Mouse (Mus musculus) adrenal gland, adult 2 months (tissue): ENCODE results near the gene Mroh2b. TPM values are rescaled to one million over a fixed set of nuclear protein-coding genes. Genes with fewer than 3 reads are reported as not detected.

ENCODE experiments used
- DNase-seq: peaks from one replicate; pipeline ENCODE4 v3.0.0; 2021
- long read RNA-seq: library from polyadenylated mRNA; stranded (forward); transcript quantifications from one replicate; pipeline ENCODE4 v2.0.0, GENCODE M21; 2021
- polyA plus RNA-seq: library from polyadenylated mRNA; depleted of rRNA; stranded (reverse); fragments of >200 nt; gene quantifications from 2 replicates; pipeline ENCODE4 v1.2.3, GENCODE M21; 2012; rRNA removed
- total RNA-seq, 2 experiments: library from RNA; stranded (reverse); gene quantifications; 2 replicates each; pipeline ENCODE4 v1.2.3; 2021

Gene Mroh2b
- total RNA-seq (not detected), polyA plus RNA-seq (not detected in 2 replicates)
- long read RNA-seq = 0 reads

- no peak for DNase-seq
These were observed at the start of gene Mroh2b for GRCm38 (mm10) chr15:4898437-4898836. Mroh2b (plus strand) TSS chr15:4898737.

GRCm38 (mm10) chr15:4850015-4850414 lies 48.5 kb upstream of the Mroh2b start:
- DNase-seq = no peak

- DNase-seq = no peak
These were observed 3.6 kb upstream of the Mroh2b start for GRCm38 (mm10) chr15:4894962-4895361.

- DNase-seq = no peak
These were observed 36.2 kb downstream of the Mroh2b start for GRCm38 (mm10) chr15:4934731-4935130.

- no peak for DNase-seq
These were observed 74.8 kb downstream of the Mroh2b start for GRCm38 (mm10) chr15:4973355-4973754.

GRCm38 (mm10) chr15:5002903-5003302 lies 104.4 kb downstream of the Mroh2b start:
- no peak for DNase-seq

- no peak for DNase-seq
These were observed 105.1 kb downstream of the Mroh2b start for GRCm38 (mm10) chr15:5003503-5004196.

- DNase-seq = peak; percentile 13
These were observed 111.1 kb downstream of the Mroh2b start for GRCm38 (mm10) chr15:5009644-5010107.

Other genes starting within 250 kb of the Mroh2b start
- gene C6, start 171.6 kb upstream of the Mroh2b start, total RNA-seq = 10 to 100 TPM; 12.7 to 16.8 TPM
- gene C6, start 171.6 kb upstream of the Mroh2b start, polyA plus RNA-seq = 0.54 and 0.59 TPM in 2 replicates
- 10 to 100 TPM; 13.6 to 32.8 TPM for gene C7, start 165.0 kb downstream of the Mroh2b start, total RNA-seq
- 0.53 and 0.75 TPM in 2 replicates for gene C7, start 165.0 kb downstream of the Mroh2b start, polyA plus RNA-seq
- 1 to 10 TPM; 7.7 to 8.6 TPM for gene Card6, start 209.8 kb downstream of the Mroh2b start, total RNA-seq
- gene Card6, start 209.8 kb downstream of the Mroh2b start, polyA plus RNA-seq = 1.0 and 1.4 TPM in 2 replicates
- 100 to 1,000 TPM; 429 to 443 TPM for gene Rpl37, start 217.9 kb downstream of the Mroh2b start, total RNA-seq
- 119 and 130 TPM in 2 replicates for gene Rpl37, start 217.9 kb downstream of the Mroh2b start, polyA plus RNA-seq
- gene Prkaa1, start 245.1 kb downstream of the Mroh2b start, total RNA-seq = 10 to 100 TPM; 36.9 to 38.7 TPM
- gene Prkaa1, start 245.1 kb downstream of the Mroh2b start, polyA plus RNA-seq = 1.8 TPM in 2 replicates